Mouse (Mus musculus) right cerebral cortex, postnatal 4 days (tissue): ENCODE measurements at regions not wholly inside any gene's neighbourhood (a gene's known extent, or its start where the extent isn't known, plus 50 kb on each side); places are given as distances from the start of the nearest gene placed in this dataset.

Experiments used
- DNase-seq: peaks from one replicate; pipeline ENCODE4 v3.0.0-alpha.2; 2022

DNA sequence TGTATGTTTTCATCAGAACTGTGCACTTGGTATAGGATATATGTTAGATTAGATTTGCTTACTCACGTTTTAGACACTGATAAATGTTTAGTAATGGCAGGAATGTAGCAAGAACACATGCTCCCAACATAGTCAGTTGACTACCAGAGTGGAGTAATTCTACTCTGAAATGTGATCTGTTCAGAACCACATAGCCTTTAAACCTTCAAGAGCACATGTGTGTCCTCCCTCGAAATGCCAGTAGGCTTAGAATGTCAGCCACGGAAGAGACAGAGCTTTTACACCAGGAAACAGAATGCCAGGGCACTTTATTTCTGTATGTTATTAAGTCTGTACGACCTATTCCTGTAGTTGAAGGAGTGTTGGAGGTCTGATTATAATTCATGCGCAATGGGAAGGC, 51.3 kb upstream of the Cd28 start:
- DNase-seq = no peak

DNA sequence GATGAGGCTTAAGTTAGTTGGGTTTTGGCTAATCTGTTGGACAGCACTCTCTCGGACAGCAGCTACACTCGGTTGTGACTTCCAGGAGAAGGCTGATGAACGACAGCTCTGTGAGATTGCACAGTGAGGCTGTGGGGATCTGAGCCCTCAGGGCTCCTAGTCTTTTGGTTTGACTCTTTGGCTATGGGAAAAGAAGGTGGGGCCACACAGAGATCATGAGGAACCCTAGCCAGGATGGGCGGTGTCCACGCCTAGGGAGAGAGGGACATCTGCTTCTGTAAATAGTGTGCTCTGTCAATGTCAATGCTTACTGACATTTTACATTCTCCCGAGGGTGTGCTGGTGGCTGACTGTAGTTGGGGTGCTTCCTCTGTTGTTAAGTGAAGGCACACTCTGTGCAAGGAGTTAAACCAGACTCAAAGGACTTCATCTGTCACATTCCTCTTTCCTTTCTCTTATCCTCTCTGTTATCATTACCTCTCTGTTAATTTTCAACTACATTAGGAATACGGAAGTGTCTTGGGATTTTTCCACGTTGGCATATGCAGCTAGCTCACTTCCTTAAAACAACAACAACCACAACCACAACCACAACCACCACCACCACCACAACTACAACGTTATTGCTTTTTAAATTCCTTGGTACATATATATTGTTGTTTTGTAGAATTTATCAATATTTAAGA, 54.2 kb upstream of the Cd28 start:
- no peak for DNase-seq

- DNase-seq = no peak
These were observed 54.7 kb upstream of the Cd28 start for GRCm38 (mm10) chr1:60661857-60662256.

- DNase-seq = no peak
These were observed 57.0 kb upstream of the Cd28 start for GRCm38 (mm10) chr1:60659604-60660003.

GRCm38 (mm10) chr1:60659041-60659440, 57.6 kb upstream of the Cd28 start:
- no peak for DNase-seq

GRCm38 (mm10) chr1:60658383-60658782, 58.2 kb upstream of the Cd28 start:
- DNase-seq = no peak

DNA sequence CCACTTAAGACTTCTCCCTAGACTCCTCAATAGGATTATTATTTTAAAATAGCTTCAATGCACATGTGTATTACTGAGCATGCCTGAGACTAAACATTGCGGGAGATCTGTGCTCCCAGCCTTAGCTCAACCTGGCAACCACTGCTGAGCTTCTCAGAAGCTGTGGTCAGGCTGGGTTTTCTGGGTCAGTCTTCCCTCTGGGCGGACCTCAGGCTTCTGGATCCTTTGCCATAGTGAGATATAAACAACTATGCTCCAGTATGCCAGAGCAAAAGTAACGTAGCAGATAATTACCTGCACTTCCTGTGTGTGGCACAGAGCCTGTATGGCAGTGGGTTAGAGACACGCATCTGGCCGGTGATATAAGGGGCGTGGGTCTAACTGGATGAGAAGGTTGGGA, 59.1 kb upstream of the Cd28 start:
- no peak for DNase-seq

DNA sequence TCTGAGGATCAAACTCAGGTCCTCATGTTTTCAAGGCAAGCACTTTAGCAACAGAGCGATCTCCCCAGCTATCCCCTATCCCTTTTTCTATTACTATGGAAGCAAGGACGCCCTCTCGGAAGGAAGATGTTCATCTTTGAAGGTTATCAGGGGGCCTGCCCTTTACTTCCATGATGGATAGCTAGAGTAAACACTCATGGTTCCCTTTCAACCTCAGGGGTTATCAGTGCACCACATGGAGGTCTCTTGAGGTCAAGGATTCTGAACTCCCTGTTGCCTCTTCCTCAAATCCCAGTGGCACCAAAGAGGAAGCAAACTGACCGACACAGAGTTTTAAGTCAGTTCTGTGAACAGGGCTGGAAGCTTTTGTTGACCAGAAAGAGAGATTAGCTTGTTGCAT, 59.6 kb upstream of the Cd28 start:
- DNase-seq = no peak

DNA sequence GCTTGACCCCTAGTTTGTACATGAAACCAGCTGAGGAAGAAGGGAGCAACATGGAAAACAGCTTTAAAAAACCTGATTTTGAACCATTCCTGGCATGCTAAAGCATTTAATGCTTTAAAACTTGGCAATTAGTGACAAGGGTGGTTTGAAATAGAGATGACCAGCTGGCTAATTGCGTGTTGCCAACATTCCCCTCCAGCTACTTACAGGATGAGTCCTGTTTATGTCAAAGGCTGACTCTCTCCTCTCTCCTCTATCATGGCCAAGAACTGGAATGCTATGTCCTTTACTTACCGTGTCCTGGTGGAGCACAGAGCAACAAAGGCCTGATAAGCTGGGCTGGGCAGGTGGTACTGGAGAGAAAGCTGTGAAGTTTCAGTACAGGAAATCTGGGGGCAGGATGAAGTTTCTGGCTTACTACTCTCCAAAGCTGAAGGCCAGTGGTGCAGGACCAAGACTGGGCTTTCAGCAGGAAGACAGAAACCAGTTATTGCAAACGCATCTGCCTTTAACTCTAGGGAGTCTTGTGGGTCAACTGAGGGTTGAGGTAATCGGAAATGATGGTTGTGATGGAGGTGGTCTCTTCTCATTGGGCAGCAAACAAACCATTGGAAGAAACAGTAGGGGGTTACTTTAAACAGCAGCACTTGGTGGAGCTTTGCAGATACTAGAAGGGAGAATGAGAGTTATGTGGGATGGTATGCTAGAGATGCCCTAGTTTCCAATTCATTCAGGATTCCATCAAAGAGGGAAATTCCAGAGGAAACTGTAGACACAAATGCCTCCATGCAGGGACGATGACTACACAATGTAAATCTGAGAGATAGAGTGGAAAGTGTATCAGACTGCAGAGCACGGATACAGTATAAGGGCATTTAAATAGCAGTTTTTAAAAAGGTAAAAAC, 60.7 kb upstream of the Cd28 start:
- DNase-seq = no peak

- no peak for DNase-seq
These were observed 61.4 kb upstream of the Cd28 start for GRCm38 (mm10) chr1:60655206-60655605.

GRCm38 (mm10) chr1:60652570-60653011, 64.0 kb upstream of the Cd28 start:
- DNase-seq = no peak

GRCm38 (mm10) chr1:60650158-60650557, 66.4 kb upstream of the Cd28 start:
- DNase-seq = no peak

DNA sequence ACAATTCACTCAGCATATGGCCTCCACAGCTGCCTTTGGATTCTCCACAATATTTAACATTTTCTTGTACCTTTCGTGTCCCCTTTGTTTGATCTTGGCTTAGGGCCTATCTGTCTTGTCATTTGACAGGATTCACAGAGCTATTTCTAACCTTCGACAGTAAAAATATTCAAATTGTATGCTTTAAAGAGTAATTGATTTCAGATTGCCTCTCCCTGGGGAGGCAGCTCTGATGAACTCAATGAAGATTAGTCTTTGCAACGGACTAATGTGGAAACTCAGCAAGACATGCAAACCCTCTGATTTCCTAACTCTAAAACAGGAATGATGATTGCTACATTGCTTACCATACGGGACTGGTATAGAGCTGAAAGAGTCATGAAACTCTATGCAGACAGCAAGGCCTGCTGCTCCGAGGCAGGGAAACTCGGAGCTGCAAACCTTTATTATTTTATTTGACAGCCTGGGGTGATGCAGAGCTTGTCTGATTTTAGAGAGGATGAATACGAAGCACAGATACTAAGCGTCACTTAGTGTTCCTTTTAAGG, 67.2 kb upstream of the Cd28 start:
- no peak for DNase-seq

- DNase-seq = no peak
These were observed 69.8 kb upstream of the Cd28 start for GRCm38 (mm10) chr1:60646828-60647227.

GRCm38 (mm10) chr1:60646174-60646573, 70.4 kb upstream of the Cd28 start:
- DNase-seq = no peak

DNA sequence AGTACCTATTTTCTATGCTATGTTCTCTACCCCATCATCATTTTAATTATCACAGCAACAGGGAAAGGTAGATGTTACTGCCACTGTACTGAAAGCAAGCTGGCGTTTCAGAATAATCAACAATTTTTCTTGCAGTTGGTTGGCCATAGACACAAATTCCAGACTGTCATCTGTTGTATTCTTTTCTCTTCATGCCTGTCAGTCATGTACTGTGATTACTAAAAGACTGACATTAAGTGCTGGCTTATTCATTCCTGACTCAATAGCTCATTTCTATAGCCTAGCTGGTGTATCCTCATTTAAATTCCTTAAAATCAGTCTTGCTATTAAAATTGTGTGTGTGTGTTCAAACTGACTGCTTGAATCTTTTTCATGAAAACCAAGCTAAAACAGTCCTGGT, 71.4 kb upstream of the Cd28 start:
- no peak for DNase-seq

DNA sequence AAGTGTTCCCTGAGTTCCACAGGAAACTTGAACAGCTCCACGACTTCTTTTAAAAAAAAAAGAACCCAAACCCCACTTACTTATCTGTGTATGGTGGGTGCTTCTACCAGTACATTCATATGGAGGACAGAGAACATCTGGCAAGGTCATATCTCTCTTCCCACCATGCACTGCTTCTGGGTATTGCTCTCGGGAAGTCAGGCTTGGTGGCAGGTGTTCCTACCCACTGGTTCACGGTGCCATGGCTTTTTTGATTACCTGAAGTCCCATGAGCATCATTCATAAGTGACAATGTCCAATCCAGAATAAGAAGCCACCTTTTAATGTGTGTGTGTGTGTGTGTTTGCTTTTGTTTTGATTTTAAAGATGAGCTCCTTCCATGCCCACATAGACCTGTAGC, 73.8 kb upstream of the Cd28 start:
- no peak for DNase-seq

- DNase-seq = no peak
These were observed 74.4 kb upstream of the Cd28 start for GRCm38 (mm10) chr1:60642175-60642574.

- DNase-seq = no peak
These were observed 74.4 kb upstream of the Raph1 start for GRCm38 (mm10) chr1:60641324-60641764.

- DNase-seq = no peak
These were observed 72.6 kb upstream of the Raph1 start for GRCm38 (mm10) chr1:60639536-60639935.

DNA sequence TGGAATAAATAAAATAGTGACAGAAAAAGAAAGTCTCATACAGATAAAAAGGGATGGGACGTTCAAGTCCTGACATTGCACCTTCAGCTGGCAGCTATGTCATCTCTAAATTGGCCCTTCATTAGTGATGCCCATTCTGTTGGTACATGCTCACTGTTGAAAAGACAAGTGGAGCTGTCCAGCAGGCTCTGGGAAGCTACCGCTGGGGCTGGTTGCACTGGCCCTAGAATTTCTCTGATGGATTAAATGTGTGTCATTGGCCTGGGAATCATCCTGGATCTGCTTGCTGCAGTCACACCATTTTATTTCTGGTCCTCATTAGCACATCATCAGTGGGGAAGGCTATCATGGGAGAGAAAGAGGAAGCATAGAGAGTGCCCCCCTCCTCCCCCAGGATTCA, 72.2 kb upstream of the Raph1 start:
- no peak for DNase-seq

GRCm38 (mm10) chr1:60636802-60637452, 70.0 kb upstream of the Raph1 start:
- no peak for DNase-seq

- DNase-seq = no peak
These were observed 61.0 kb upstream of the Raph1 start for GRCm38 (mm10) chr1:60627786-60628453.
